Mouse (Mus musculus): ENCODE measurements around the gene Mcoln2. TPM values are rescaled to one million over a fixed set of nuclear protein-coding genes. Genes with fewer than 3 reads are reported as not detected.

The Mcoln2 gene
- polyA plus RNA-seq, 1 experiment: 3.2 TPM

DNA sequence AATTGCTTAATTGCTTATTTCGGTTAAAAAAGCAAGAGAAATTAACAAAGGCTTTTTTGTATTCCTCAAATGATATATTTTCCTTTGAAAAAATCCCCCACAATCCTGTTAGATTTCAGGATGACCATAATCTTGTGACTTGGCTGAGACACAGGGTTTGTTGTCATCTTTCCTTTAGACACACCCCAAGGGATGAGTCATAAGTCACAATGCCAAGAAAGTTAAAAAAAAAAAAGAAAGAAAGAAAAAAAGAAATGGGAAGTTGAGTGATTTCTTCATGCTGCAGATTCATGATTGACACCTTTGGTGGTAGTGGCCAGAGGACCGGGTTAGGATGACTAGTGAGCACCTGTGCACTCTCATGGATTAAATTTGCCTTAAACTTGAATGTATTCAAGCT is 39.3 kb upstream of the Mcoln2 start:
- peaks cover 3% of the 10 kb centered on the region; the same call in 1 of the 2 replicates for H3K4me1 ChIP-seq (ENCODE audit: control insufficient read depth, insufficient read depth, low read length)
- no peak overlapping the region for H3K27ac ChIP-seq (ENCODE audit: insufficient read depth, low read depth, low read length)
- no peak for DNase-seq

DNA sequence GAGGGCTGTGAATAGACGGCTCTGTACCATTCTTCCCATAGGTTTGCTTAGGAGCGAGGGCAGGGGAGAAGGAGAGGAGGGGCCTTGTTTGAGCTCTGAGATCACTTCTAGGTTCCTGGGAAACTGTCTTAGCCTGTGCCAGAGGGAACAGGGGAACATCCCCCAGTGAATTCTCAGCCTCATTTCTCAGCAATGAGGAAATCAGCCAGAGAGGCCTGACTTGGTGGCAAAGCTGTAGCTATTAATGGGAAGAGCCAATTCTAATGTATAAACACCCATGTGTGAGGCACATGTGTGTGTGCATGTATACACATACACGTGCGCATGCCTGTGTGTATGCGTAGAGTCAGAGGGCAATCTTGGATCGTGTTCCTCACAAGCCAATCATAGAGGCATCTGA is 38.7 kb upstream of the Mcoln2 start:
- DNase-seq: no peak
- 76% methylated on average over 6 of the region's 6 CpGs for WGBS
- no peak for TF ChIP-seq POLR2A (IDR thresholded peaks at IDR 0.05; ENCODE audit: low read depth, low read length)
- no peak for TF ChIP-seq CTCF (conservative IDR thresholded peaks at IDR 0.05; ENCODE audit: insufficient read depth, insufficient read length, low read depth, low read length)
- peaks cover 3% of the 10 kb centered on the region; the same call in 1 of the 2 replicates for H3K4me1 ChIP-seq (ENCODE audit: control insufficient read depth, insufficient read depth, low read length)
- H3K27me3 ChIP-seq (replicated peaks; ENCODE audit: control insufficient read depth, insufficient read depth, low read length): no peaks in the 10 kb centered on the region
- H3K36me3 ChIP-seq (ENCODE audit: control insufficient read depth, insufficient read depth, low read length): no peaks in the 10 kb centered on the region
- H3K27ac ChIP-seq (ENCODE audit: insufficient read depth, low read depth, low read length): no peak overlapping the region
- no peak overlapping the region for H3K4me3 ChIP-seq (ENCODE audit: insufficient read depth, low read depth, low read length)

More for the DNA sequence above, 39.3 kb upstream of the Mcoln2 start:
- no peak overlapping the region for H3K4me3 ChIP-seq (ENCODE audit: insufficient read depth, low read depth, low read length)
- WGBS: 77% methylated on average over 2 of the region's 2 CpGs
- H3K27me3 ChIP-seq (replicated peaks; ENCODE audit: control insufficient read depth, insufficient read depth, low read length): no peaks in the 10 kb centered on the region
- no peaks in the 10 kb centered on the region for H3K36me3 ChIP-seq (ENCODE audit: control insufficient read depth, insufficient read depth, low read length)
- TF ChIP-seq CTCF (conservative IDR thresholded peaks at IDR 0.05; ENCODE audit: insufficient read depth, insufficient read length, low read depth, low read length) (no peak), POLR2A (IDR thresholded peaks at IDR 0.05; ENCODE audit: low read depth, low read length) (no peak)

DNA sequence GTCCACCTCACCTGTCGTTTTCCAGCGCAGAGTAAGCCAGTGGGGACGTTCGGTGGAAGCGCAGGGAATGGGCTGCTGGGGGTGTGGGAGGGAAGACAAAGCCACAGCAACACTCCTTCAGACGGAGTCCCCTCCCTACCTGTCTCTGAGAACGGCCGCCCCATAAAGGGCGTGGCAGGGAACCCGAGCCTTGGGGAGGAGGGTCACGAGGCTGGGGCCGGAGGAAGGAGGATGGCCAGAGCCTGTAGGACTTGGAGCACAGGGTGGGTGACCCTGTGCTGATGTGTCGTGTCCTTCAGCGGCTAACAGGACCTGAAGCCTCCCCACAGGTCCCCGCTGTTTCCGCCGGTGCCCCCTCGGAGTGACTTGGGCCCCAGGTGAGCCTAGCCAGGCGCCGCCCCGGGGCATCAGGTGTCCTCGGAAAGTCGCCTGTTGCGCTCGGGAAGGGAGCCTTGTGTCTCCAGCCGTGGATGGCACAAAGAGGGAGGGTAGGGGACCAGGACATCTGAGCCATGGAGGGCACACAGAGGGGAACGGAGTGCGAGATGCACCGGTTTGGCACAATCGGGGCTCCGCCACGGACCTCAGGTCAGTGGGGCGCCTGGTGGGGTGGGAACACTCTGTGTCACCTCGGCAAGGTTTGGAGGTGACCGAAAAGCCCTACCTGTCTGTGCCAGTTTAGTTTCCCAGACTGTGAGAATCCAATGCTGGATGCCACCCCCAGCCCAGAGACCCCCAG is 32.2 kb upstream of the Mcoln2 start, which contains the start of gene Mcoln3:
Gene Mcoln3 (plus strand): TSS at position 193 of the 739 bp plus-strand sequence.
- TF ChIP-seq CTCF (conservative IDR thresholded peaks at IDR 0.05; ENCODE audit: insufficient read depth, insufficient read length, low read depth, low read length) (no peak), POLR2A (IDR thresholded peaks at IDR 0.05; ENCODE audit: low read depth, low read length) (no peak)
- no peaks in the 10 kb centered on the region for H3K36me3 ChIP-seq (ENCODE audit: control insufficient read depth, insufficient read depth, low read length)
- DNase-seq: peak; percentile 6
- H3K4me3 ChIP-seq (ENCODE audit: insufficient read depth, low read depth, low read length): peak within 1 kb of the TSS; percentile 43
- no peaks in the 10 kb centered on the region for H3K4me1 ChIP-seq (ENCODE audit: control insufficient read depth, insufficient read depth, low read length)
- 12% methylated on average over 35 of the region's 35 CpGs for WGBS
- H3K27ac ChIP-seq (ENCODE audit: insufficient read depth, low read depth, low read length): no peak within 1 kb of the TSS
- H3K27me3 ChIP-seq (replicated peaks; ENCODE audit: control insufficient read depth, insufficient read depth, low read length): no peaks in the 10 kb centered on the region

DNA sequence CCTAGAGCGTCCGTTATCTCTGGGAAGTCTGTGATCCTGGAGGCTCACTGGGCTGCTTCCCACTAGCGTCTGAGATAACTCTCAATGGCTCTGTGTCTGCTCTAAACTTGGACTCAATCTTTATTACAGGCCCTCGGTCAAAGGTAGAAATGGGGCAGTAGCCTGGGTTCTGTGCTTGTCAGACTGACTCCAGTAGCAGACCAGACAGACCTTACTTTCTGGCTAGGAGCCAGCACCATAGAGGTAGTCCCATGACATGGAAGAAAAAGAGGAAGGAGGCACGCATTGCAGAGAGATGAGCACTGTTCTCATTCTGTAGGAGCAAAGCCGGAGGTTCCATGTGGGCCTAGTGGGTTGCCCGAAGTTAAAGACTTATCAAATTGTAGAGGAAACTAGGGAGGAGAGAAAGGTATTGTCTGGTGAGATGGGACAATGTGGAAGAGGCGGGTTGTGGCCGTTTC is 31.6 kb upstream of the Mcoln2 start:
- WGBS: 63% methylated on average over 9 of the region's 9 CpGs
- Histone ChIP-seq H3K4me3 (ENCODE audit: insufficient read depth, low read depth, low read length) (peak overlapping the region; percentile 43), H3K27me3 (replicated peaks; ENCODE audit: control insufficient read depth, insufficient read depth, low read length) (no peaks in the 10 kb centered on the region), H3K4me1 (ENCODE audit: control insufficient read depth, insufficient read depth, low read length) (no peaks in the 10 kb centered on the region), H3K36me3 (ENCODE audit: control insufficient read depth, insufficient read depth, low read length) (no peaks in the 10 kb centered on the region), H3K27ac (ENCODE audit: insufficient read depth, low read depth, low read length) (no peak overlapping the region)
- peak; percentile 6 for DNase-seq
- TF ChIP-seq POLR2A (IDR thresholded peaks at IDR 0.05; ENCODE audit: low read depth, low read length) (no peak), CTCF (conservative IDR thresholded peaks at IDR 0.05; ENCODE audit: insufficient read depth, insufficient read length, low read depth, low read length) (no peak)

DNA sequence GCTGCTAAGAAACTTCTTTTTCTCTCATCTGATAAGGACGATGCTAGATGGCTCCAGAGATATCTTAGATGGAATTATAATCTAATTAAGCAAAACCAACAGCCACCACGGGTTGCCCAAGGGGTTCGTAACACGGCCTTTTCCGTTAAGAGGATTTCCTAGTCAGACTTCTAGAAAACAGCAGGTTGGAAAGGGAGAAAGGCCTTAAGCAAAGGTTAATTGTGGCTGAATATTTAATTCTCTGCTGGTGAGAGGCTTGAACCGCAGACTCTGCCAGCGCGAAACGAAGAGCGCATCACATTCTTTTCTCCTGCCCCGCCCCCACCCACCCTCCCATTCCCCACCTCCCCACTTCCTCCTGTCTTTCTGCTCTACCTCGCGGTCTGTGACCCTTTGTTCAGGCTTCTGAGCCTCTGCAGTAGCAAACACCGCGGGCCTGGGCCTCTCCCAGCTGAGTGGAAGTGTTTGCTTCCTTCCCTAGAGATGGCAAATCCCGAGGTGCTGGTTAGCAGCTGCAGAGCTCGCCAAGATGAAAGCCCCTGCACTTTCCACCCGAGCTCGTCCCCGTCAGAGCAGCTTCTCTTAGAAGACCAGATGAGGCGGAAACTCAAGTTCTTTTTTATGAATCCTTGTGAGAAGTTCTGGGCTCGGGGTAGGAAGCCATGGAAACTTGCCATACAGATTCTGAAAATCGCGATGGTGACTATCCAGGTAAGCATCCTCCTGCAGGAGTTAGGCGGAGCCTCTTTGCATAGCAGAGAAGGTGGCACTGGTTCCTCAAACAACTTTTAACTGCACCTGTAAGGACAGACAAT is 28.1 kb upstream of the Mcoln2 start:
- Histone ChIP-seq H3K4me3 (ENCODE audit: insufficient read depth, low read depth, low read length) (no peak overlapping the region), H3K27ac (ENCODE audit: insufficient read depth, low read depth, low read length) (no peak overlapping the region), H3K36me3 (ENCODE audit: control insufficient read depth, insufficient read depth, low read length) (no peaks in the 10 kb centered on the region), H3K4me1 (ENCODE audit: control insufficient read depth, insufficient read depth, low read length) (no peaks in the 10 kb centered on the region), H3K27me3 (replicated peaks; ENCODE audit: control insufficient read depth, insufficient read depth, low read length) (no peaks in the 10 kb centered on the region)
- no peak for DNase-seq
- TF ChIP-seq CTCF (conservative IDR thresholded peaks at IDR 0.05; ENCODE audit: insufficient read depth, insufficient read length, low read depth, low read length) (no peak), POLR2A (IDR thresholded peaks at IDR 0.05; ENCODE audit: low read depth, low read length) (no peak)
- WGBS: 28% methylated on average over 25 of the region's 25 CpGs

DNA sequence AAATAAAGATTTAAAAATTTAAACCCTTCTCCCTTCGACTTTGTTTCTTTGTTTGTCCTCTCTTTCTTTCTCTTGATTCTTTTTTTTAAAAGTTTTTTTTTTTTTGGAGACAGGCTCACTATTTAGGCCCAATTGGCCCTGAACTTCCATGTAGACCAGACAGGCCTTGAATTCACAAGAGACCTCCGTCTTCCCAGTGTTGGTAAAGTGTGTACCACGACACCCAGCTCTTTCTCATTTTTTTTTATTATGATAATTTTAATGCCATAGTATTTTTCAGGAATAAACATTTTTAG is 27.6 kb upstream of the Mcoln2 start:
- no peak for TF ChIP-seq CTCF (conservative IDR thresholded peaks at IDR 0.05; ENCODE audit: insufficient read depth, insufficient read length, low read depth, low read length)
- no peak for TF ChIP-seq POLR2A (IDR thresholded peaks at IDR 0.05; ENCODE audit: low read depth, low read length)
- no peak for DNase-seq
- no peak overlapping the region for H3K4me3 ChIP-seq (ENCODE audit: insufficient read depth, low read depth, low read length)
- H3K27me3 ChIP-seq (replicated peaks; ENCODE audit: control insufficient read depth, insufficient read depth, low read length): no peaks in the 10 kb centered on the region
- 83% methylated on average over 3 of the region's 3 CpGs for WGBS
- H3K36me3 ChIP-seq (ENCODE audit: control insufficient read depth, insufficient read depth, low read length): no peaks in the 10 kb centered on the region
- H3K27ac ChIP-seq (ENCODE audit: insufficient read depth, low read depth, low read length): no peak overlapping the region
- no peaks in the 10 kb centered on the region for H3K4me1 ChIP-seq (ENCODE audit: control insufficient read depth, insufficient read depth, low read length)
